Mouse (Mus musculus) forebrain, embryonic 11.5 days (tissue): ENCODE measurements at regions not wholly inside any gene's neighbourhood (a gene's known extent, or its start where the extent isn't known, plus 50 kb on each side); places are given as distances from the start of the nearest gene placed in this dataset.

Source experiments
- ATAC-seq: fragments of 200-750 bp; cut with Nextera tagmentation; replicated peaks from 2 replicates; pipeline ENCODE4 v1.8.0; 2017; ENCODE audit warnings: moderate TSS enrichment; ENCODE audit not compliant: low FRiP score
- DNase-seq: peaks from one replicate; pipeline ENCODE4 v3.0.0-alpha.2; 2017; ENCODE audit warnings: low spot score
- H3K27ac ChIP-seq: fragments of 300-500 bp; sonication (generic); 2 replicates; pipeline ENCODE4 v1.5.1; 2014; ENCODE audit warnings: low read depth, low read length
- H3K27me3 ChIP-seq: fragments of 300-500 bp; sonication (generic); 2 replicates; pipeline ENCODE4 v1.6.1; 2014; ENCODE audit warnings: mild to moderate bottlenecking, low read length, mixed read lengths; ENCODE audit not compliant: control insufficient read depth, insufficient read depth
- H3K36me3 ChIP-seq: fragments of 300-500 bp; sonication (generic); 2 replicates; pipeline ENCODE4 v1.6.1; 2014; ENCODE audit warnings: mild to moderate bottlenecking, low read length, moderate library complexity, mixed read lengths; ENCODE audit not compliant: control insufficient read depth, insufficient read depth
- H3K4me1 ChIP-seq: fragments of 300-500 bp; sonication (generic); replicated peaks from 2 replicates; pipeline ENCODE4 v1.6.1; 2014; ENCODE audit warnings: low read length, mixed read lengths; ENCODE audit not compliant: control insufficient read depth, insufficient read depth
- H3K4me2 ChIP-seq: fragments of 300-500 bp; sonication (generic); 2 replicates; pipeline ENCODE4 v1.6.1; 2014; ENCODE audit warnings: low read depth, mild to moderate bottlenecking, low read length, moderate library complexity, mixed read lengths; ENCODE audit not compliant: severe bottlenecking
- H3K4me3 ChIP-seq: fragments of 300-500 bp; sonication (generic); 2 replicates; pipeline ENCODE4 v1.5.1; 2014; ENCODE audit warnings: low read depth, low read length
- H3K9ac ChIP-seq: fragments of 300-500 bp; sonication (generic); 2 replicates; pipeline ENCODE4 v1.6.1; 2014; ENCODE audit warnings: low read length
- H3K9me3 ChIP-seq: fragments of 300-500 bp; sonication (generic); 2 replicates; pipeline ENCODE4 v1.6.1; 2016; ENCODE audit warnings: low read length, mixed read lengths; ENCODE audit not compliant: control insufficient read depth
- WGBS: fragments of 180-500 bp; shearing (Covaris S2); extraction: QIAGEN DNeasy Blood & Tissue Kit; methylation state at CpG from one replicate; pipeline ENCODE4 v1.1.7; 2014; 5-methylcytosine and 5-hydroxymethylcytosine counted together

GRCm38 (mm10) chr3:147283724-147284123, 431.6 kb downstream of the Ttll7 start:
- H3K9ac ChIP-seq: no peak overlapping the region
- 84% methylated on average over 9 of the region's 9 CpGs for WGBS
- H3K9me3 ChIP-seq: no peaks in the 10 kb centered on the region
- H3K4me1 ChIP-seq: no peaks in the 10 kb centered on the region
- H3K27ac ChIP-seq: no peak overlapping the region
- H3K36me3 ChIP-seq: no peaks in the 10 kb centered on the region
- H3K27me3 ChIP-seq: no peaks in the 10 kb centered on the region
- no peak for ATAC-seq
- H3K4me3 ChIP-seq: no peak overlapping the region
- H3K4me2 ChIP-seq: no peak overlapping the region
- no peak for DNase-seq

GRCm38 (mm10) chr3:147284357-147284756, 432.2 kb downstream of the Ttll7 start:
- no peak for ATAC-seq
- Histone ChIP-seq H3K27ac (no peak overlapping the region), H3K36me3 (no peaks in the 10 kb centered on the region), H3K4me3 (no peak overlapping the region), H3K4me2 (no peak overlapping the region), H3K9me3 (no peaks in the 10 kb centered on the region), H3K4me1 (no peaks in the 10 kb centered on the region), H3K9ac (no peak overlapping the region), H3K27me3 (no peaks in the 10 kb centered on the region)
- DNase-seq: no peak
- WGBS: 90% methylated on average over 4 of the region's 4 CpGs

- Histone ChIP-seq H3K4me3 (no peak overlapping the region), H3K9ac (no peak overlapping the region), H3K4me1 (no peaks in the 10 kb centered on the region), H3K27me3 (no peaks in the 10 kb centered on the region), H3K4me2 (no peak overlapping the region), H3K9me3 (no peaks in the 10 kb centered on the region), H3K27ac (no peak overlapping the region), H3K36me3 (no peaks in the 10 kb centered on the region)
- WGBS: 76% methylated on average over 5 of the region's 5 CpGs
- DNase-seq (no peak), ATAC-seq (no peak)
Observed at GRCm38 (mm10) chr3:147285496-147285895, 433.3 kb downstream of the Ttll7 start.

GRCm38 (mm10) chr3:147287503-147287902, 435.3 kb downstream of the Ttll7 start:
- Histone ChIP-seq H3K9ac (no peak overlapping the region), H3K4me2 (no peak overlapping the region), H3K4me3 (no peak overlapping the region), H3K27ac (no peak overlapping the region), H3K4me1 (no peaks in the 10 kb centered on the region), H3K27me3 (no peaks in the 10 kb centered on the region), H3K9me3 (no peaks in the 10 kb centered on the region), H3K36me3 (no peaks in the 10 kb centered on the region)
- WGBS: 83% methylated on average over 8 of the region's 8 CpGs
- DNase-seq: no peak
- ATAC-seq: no peak

GRCm38 (mm10) chr3:147291696-147292327, 439.6 kb downstream of the Ttll7 start:
- H3K4me1 ChIP-seq: no peaks in the 10 kb centered on the region
- 84% methylated on average over 10 of the region's 10 CpGs for WGBS
- no peak overlapping the region for H3K4me3 ChIP-seq
- ATAC-seq (no peak), DNase-seq (no peak)
- H3K9me3 ChIP-seq: no peaks in the 10 kb centered on the region
- H3K4me2 ChIP-seq: no peak overlapping the region
- no peak overlapping the region for H3K9ac ChIP-seq
- no peak overlapping the region for H3K27ac ChIP-seq
- H3K27me3 ChIP-seq: no peaks in the 10 kb centered on the region
- no peaks in the 10 kb centered on the region for H3K36me3 ChIP-seq

- Histone ChIP-seq H3K9me3 (no peaks in the 10 kb centered on the region), H3K4me3 (no peak overlapping the region), H3K27me3 (no peaks in the 10 kb centered on the region), H3K4me2 (no peak overlapping the region), H3K27ac (no peak overlapping the region), H3K9ac (no peak overlapping the region), H3K4me1 (peaks cover 3% of the 10 kb centered on the region; the same call in 1 of the 2 replicates), H3K36me3 (no peaks in the 10 kb centered on the region)
- DNase-seq: no peak
- WGBS: 5% methylated on average over 9 of the region's 9 CpGs
- no peak for ATAC-seq
Observed at GRCm38 (mm10) chr3:147298065-147298464, 445.9 kb downstream of the Ttll7 start.

- DNase-seq: no peak
- H3K36me3 ChIP-seq: no peaks in the 10 kb centered on the region
- H3K9me3 ChIP-seq: no peaks in the 10 kb centered on the region
- no peak overlapping the region for H3K9ac ChIP-seq
- H3K4me2 ChIP-seq: no peak overlapping the region
- 85% methylated on average over 2 of the region's 2 CpGs for WGBS
- H3K27ac ChIP-seq: no peak overlapping the region
- no peak for ATAC-seq
- no peak overlapping the region for H3K4me3 ChIP-seq
- no peaks in the 10 kb centered on the region for H3K4me1 ChIP-seq
- no peaks in the 10 kb centered on the region for H3K27me3 ChIP-seq
Observed at GRCm38 (mm10) chr3:147325522-147325921, 473.4 kb downstream of the Ttll7 start.

GRCm38 (mm10) chr3:147334301-147334700, 482.1 kb downstream of the Ttll7 start:
- Histone ChIP-seq H3K27me3 (no peaks in the 10 kb centered on the region), H3K4me1 (no peaks in the 10 kb centered on the region), H3K9ac (no peak overlapping the region), H3K9me3 (no peaks in the 10 kb centered on the region), H3K4me2 (no peak overlapping the region), H3K27ac (no peak overlapping the region), H3K36me3 (no peaks in the 10 kb centered on the region), H3K4me3 (no peak overlapping the region)
- 89% methylated on average over 6 of the region's 6 CpGs for WGBS
- DNase-seq: no peak
- no peak for ATAC-seq

- Histone ChIP-seq H3K27me3 (no peaks in the 10 kb centered on the region), H3K36me3 (no peaks in the 10 kb centered on the region), H3K4me2 (no peak overlapping the region), H3K9ac (no peak overlapping the region), H3K4me1 (no peaks in the 10 kb centered on the region), H3K9me3 (no peaks in the 10 kb centered on the region), H3K4me3 (no peak overlapping the region), H3K27ac (no peak overlapping the region)
- 45% methylated on average over 7 of the region's 7 CpGs for WGBS
- DNase-seq (no peak), ATAC-seq (no peak)
Observed at GRCm38 (mm10) chr3:147335286-147335685, 483.1 kb downstream of the Ttll7 start.
